Mouse (Mus musculus): Measurements from ENCODE around the gene Plekhg4.

GRCm38 (mm10) chr8:105393089-105393787 lies 20.2 kb downstream of the Plekhg4 start:
- TF ChIP-seq CTCF (IDR thresholded peaks at IDR 0.05; ENCODE audit: extremely low read depth, insufficient read length, insufficient replicate concordance, low read depth, low read length): no peak
- no peak for TF ChIP-seq POLR2A (IDR thresholded peaks at IDR 0.05; ENCODE audit: low read depth, low read length)
